Mouse (Mus musculus) layer of hippocampus, adult 9-10 months (tissue): Measurements from ENCODE around the gene Nrp1.

Experiments used
- DNase-seq: peaks from one replicate; pipeline ENCODE4 v3.0.0; 2022; ENCODE audit warnings: low spot score

Nrp1 gene

DNA sequence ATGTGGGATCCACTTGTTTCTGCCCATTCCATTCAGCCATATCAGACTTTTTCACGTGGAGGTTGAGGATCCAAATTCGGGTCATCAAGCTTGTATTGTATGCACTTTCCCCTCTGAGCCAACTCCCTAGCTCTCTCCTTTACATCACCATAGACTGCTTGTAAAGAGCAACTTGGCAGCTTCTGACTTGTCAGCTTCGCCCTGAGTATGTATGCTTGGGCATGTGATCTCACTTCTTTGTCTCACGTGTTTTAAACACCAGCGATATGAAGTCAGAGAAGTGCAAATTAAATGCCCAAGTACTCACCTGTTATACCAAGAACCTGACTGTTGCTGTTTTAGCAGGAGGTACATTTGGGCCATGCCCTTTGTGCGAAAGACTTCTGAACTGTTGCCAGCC lies 12.6 kb downstream of the Nrp1 start:
- no peak for DNase-seq

DNA sequence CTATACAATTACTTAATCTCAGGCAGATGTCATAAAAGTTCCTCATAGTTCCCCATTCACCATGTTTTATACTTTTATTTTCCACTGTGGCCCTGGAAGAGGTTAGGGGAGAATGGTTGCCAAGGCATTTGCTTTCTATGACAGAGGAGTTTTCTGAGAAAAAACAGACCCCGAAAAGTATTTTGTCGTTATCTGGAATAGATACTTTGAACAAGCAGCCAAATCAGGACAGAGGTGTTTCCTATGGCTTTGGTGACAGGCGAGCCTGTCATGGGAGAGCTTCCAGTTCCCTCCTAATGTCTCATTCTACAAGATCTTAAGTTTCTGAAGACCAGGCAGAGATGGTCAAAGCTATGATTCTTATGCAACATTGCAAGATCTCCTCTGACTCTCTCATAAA lies 13.4 kb downstream of the Nrp1 start:
- DNase-seq: no peak

DNA sequence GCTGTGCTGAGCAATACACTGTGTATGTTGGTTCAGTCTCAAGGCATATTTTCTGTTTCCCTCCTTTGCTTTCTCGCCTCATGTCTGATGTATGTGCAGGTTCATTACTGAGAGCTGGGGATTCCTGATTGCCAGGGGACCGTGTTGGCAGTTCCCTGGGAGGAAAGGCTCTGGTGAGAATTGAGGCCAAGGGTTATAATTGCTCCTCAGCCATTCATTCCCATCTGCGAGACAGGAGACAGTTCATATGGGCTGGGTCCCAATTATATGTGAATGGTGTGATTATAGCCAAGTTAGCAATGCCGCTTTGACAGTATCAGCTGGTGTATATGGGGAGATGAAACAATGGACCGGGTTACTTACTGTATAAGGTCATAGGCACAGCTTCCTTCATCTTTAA lies 14.3 kb downstream of the Nrp1 start:
- DNase-seq: no peak

DNA sequence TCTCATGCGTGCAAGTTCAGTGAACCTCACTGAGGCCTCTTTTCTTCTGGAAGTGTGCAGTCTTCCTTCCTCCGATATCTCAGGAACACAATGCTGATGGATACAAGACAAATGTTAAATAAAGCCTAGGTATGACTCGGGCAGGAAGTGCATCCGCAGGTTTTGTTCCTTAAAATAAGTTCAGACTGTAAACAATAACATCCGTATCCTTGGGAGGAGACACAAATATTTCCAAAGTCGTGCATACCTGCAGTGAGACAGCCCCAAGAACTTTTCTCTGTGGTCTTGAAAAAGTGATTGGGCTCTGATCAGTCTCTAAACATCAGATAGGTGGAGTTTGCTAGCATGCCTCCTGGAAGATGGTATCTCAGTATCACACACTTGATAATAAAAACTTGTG lies 15.0 kb downstream of the Nrp1 start:
- DNase-seq: no peak

DNA sequence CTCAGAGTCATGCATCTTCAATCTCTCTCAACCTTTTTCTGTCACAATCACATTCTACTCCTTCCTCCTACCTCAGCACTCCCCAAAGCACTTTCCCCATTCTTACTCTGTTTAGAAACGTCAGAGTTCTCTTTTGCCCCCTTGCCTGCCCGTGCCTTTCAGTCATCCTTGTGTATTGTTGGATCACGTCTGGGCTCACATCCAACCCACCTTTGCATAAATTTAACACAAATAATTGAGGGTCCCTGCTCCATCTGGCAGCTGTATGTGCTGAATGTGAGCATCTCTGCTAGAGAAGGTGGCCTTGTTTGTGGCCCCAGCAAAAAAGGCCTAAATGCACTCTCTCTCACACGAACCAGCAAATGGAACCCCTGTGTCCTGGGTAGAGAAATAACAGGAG lies 16.9 kb downstream of the Nrp1 start:
- DNase-seq: no peak

DNA sequence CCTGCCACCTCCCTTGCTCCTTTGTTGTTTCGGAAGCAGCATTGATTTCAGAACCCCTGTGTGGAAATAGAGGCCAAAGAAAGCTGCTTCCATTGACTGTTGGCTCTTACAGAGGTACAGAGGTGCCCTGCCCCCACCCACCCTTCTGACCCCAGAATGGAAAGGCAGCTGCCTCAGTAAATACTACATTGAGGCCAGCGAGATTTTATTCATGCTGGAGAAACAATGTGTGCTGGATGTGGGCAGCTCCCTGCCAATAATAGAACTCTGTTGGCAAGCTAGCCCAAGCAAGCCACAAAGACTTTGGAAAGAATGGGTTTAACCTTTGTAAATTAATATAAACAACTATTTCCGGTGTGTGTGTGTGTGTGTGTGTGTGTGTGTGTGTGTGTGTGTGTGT lies 24.8 kb downstream of the Nrp1 start:
- no peak for DNase-seq

DNA sequence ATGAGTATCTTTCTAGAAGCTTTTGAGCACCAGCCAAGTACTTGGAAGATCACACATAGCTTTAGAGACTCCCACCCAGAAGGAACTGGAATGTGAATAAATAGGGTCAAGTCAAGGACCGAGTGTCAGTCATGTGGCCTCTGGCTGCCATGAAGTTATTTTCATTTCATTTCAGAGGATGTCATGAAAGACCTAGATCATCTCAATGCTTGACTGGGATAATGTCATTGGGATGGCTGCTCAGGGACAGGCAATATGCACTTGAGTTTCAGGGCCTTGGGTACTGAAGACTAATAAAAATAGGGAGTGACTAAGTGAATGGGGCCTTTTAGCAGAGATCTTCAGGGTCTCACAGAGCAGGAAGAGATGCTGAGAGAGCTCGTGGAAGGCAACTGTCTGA lies 26.0 kb downstream of the Nrp1 start:
- DNase-seq: no peak

DNA sequence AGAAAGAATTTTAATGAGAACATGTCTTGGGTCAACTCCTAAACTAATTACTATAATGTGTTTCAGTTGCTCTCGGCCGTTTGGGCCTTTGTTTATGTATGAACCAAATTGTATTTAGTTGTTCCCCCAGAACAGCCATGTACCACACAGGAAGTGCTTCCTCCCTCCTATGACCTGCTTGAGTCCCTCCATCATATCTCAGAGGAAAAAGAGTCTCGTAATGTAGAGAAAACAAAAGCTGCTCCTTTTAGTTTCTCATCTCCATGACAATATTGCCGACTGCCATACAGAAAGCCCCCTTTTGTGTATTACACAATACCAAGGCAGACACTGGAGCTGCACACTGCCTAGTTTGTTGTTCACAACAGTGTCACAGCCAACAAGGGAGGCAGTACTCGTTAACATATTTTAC lies 26.5 kb downstream of the Nrp1 start:
- DNase-seq: no peak

DNA sequence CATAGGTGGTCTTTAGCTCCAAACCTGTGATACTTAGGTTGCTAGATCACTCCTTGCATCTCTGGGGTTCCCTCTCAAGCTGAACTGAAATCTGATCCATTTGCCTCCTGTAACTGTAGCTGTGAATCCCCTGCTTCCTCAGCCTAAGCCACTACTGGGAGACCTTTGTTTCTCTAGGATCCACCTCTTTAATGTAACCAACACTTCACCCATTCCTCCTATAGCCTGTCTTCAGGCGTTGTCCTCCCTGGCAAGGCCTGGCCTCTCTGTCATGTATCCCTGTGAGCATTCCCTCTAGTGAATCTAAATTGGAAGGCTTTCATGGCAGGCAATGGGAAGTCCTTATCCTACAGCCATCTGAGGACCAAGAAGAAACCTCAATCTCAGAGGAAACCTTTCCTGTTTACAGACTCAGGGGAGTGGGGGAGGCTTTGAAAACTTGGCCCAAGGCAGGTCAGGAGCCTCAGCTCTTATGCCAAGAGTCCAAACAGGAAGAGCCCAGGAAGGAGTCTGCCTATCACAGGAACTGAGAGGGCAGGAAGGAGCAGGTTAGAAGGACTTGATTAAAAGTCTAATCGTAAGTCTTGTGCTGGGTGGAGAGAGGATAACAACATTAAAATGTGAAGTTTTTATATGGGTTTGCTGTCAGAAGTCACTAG lies 28.7 kb downstream of the Nrp1 start:
- DNase-seq: no peak

DNA sequence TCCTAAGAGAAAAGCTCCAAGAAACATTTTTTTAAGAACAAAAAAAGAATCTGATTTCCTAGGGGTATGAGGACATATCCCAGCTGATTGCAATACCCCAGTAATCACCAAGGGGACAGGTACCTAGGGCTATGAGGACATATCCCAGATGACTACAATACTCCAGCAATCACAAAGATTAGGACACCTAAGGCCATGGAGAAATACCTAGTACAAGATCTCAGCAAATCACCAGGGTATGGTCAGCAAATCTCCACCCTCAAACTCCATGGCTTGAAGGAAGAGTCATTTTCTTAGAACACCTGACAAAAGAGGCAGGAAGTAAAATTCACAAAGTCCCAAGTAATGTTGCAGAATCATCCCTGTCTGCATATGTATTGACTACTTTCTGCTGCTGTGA lies 32.4 kb downstream of the Nrp1 start:
- DNase-seq: no peak

DNA sequence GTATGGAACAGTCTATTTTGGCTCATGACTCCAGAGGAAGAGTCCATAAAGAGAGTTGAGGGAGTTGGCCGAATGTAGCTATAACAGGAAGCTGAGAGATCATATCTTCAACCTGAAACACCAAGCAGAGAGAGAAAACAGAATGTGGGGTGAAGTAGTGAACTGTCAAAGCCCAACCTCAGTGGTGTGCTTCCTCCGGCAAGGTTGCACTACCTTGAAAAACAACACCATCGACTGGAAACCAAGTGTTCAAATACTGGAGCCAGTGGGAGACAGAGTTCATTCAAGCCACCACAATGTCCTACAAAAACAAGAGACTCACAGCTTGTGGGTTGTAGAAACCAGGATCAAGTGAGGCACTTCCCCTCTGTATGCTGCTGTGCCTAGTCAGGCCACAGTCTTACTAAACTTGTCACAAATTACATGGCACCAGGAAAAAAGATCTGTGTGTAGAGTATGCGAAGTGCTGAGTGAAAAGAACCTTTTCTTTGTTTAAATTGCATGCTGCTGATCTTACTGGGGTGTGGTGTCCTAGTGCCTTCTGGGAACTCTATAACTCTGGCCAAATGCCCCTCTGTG lies 32.9 kb downstream of the Nrp1 start:
- no peak for DNase-seq

DNA sequence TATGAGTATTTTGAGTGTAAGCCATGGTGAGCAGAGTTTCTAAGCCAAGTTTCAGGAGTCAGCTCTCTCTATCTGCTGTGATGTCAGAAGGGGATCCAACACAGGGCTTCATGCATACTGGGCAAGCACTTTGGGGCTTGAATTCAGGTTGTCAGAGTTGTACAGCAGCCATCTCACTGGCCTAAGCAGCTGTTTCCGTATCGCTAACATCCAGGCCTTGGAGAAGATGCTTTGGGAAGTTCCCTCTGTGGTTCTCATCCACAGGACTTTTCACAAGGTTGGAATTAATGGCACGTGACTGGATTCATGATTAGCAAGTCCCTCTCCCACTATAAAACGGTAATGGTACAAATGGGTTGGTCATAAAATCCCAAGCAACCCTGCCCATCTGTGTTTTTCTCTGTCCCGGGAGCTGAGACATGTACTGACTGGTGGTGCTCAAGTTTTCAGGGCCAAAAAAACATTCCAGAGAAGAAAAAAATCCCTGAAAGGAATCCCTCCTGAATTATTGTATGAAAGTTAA lies 36.3 kb downstream of the Nrp1 start:
- no peak for DNase-seq

DNA sequence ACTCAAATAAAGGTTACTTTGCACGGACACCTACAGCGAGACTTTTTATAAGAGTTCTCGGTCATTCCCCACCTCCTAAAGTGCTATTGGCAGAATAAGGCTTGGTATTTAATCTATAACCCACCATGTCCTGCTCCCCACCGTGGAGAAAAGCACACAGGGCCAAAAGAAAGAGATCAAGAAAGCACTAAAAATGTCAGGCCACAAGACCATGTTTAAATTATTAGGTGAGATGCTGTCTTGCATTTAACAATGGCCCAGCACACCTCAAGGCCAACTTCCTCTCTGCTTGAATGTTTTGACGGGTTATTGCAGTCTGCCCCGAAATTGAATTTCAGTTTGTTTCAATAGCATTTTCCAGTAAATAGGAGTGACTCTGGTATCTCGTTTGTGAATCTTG lies 38.6 kb downstream of the Nrp1 start:
- DNase-seq: no peak

DNA sequence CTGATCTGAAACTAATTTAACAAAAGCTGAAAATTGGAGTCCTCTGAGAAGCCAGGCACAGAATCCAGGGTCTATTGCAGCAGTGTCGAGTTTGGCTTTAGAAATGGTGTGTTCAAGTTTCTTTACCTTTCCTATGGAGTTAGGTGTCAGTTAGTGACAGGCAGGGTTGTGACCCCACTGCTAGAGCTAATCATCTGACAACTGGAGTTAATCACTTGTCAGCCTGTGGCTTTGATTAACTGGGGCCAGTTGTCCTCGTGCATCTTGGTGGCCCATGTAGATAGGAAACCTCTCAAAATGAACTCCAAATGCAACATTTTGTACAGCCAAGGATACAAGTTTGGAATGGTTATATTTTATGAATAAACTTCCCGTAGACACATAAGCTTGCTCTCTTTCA lies 39.0 kb downstream of the Nrp1 start:
- no peak for DNase-seq

DNA sequence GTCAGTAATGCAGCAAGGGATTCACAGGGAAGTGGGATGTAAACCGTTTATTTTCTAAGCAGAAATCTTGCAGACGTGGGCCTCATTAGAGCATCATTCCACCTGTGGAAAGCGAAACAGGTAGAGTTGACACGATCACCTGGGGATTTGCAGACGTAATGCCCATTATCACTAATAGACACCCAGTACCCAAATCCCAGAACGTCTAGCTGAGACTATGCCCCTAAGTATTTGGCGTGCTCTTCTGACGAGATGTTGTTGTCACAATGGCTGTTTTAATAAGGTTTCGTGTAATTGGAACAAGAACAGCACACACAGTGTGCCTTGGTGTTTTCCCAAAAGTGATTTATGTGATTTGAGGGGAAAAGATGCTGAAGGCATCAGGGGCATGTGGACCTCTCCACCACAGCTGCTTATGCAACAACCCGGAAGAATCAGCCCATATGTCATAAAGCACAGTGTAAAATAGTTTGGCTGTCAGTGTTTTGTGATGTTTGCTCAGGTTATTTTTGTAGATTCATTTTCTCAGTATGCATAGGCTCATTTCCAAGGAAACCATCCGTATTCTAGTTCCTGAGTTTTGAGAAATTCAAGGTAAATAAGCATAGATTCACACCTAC lies 40.2 kb downstream of the Nrp1 start:
- peak; percentile 26 for DNase-seq

DNA sequence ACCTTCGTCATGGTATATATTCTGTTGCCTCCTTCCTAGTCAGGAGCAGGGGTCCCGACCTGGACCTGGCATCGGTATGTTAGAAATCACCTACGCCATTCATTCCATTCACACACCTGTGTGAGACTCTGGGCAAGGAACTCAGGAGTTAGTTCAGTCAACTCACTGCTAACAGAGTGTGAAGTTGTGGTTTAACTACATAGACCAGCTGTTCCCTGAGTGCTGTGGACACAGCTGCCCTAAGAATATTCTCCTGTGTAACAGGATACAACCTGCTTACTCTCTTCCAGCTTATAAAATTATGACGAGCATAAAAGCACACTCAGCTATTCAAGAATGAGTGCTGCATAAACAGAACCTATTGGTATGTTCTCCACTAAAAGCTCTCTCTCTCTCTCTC lies 41.9 kb downstream of the Nrp1 start:
- no peak for DNase-seq

DNA sequence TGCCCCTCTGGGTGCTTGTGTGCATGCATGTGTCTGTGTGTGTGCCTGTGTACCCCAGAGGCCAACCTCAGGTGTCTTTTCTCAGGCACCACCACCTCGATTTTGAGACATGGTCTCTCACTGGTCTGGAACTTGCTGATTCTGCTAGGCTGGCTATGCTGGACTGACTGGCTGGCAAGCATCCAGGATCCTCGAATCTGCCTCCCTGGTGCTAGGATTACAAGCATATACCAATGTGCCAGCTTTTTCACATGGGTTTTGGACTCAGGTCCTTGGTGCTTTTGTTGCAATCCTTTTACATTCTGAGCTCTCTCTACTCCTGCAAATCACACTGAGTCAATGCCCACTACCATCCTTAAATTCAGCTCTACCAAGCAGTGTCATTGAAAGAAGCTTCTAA lies 46.5 kb downstream of the Nrp1 start:
- DNase-seq: no peak

DNA sequence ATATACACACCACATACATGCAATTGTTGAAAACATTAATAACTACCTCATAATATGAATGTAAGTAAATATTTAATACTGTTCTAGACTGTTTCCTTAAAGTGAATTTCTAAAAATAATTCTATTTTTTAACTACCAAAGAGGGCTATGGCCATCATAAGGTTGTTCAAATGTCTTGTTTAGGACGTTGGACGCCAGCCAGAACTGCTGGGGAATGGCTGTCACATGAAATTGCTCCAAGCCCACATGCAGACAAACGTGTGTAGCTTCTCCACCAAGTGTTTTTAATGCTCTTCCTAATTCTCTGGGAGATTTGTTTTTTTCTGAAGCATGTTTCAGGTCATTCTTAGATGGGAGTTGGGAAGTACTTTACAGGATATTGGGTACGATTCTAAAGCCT lies 55.0 kb downstream of the Nrp1 start:
- DNase-seq: no peak

DNA sequence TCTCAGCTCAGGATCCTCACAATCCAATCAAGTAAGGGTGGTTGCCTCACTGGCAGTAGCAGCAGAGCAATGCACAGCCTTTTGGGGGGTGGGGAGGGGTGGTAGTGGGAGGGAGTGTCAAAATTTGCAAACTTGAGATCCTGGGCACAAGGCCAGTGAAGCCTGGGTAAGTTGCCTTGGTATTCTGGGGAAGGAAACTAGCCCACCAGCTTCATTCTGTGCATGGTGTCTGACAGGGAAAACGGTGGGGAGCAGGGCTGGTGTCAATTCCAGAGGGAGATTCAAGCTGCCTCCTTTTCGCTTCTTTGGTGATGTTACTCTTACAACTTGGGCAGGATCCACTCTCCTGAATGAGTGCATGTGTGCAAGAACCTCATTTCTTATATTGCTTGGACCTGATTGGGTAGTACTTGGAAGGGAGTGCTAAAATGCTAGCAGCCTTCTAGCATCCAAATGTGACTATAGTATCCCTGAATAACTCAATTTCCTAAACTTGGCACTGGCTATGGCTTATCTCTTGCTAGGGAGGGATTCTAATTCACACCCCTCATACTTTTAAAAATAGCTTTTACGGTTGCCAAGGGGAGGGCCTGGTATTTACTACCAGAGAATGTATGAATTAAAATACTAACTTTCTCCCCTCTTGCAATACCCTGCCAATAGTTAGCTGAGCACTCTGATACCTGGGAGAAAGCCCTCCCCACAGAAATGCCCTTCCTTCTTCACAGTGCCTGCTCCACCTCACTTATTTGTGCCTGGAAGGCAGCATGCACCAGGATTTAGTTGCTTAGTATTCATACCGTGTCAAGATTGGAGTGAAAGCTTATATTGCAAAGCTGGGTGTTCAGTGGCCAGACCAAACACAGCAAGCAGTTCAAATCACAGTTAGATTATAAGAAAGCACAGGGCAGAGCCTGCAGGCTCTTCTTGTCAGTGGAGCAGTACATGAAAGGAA lies 57.6 kb downstream of the Nrp1 start:
- DNase-seq: no peak

DNA sequence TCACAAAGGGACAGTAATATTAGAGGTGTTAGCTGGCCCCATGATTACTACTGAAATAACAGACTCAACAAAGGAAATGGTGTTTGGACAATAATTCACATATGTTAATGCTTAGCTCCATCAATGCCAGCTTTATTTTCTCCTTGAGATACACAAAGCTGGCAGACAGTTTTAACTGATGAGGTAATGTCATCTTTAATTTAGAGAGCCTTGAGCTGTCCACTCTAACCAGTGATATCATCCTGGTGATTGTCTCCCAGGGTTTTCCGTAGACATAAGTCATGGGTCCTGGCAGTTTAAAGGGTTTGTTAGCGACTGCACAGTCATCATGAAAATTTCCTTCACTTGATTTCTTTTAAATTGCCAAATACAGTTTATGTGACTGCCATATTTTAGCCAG lies 58.5 kb downstream of the Nrp1 start:
- DNase-seq: no peak

DNA sequence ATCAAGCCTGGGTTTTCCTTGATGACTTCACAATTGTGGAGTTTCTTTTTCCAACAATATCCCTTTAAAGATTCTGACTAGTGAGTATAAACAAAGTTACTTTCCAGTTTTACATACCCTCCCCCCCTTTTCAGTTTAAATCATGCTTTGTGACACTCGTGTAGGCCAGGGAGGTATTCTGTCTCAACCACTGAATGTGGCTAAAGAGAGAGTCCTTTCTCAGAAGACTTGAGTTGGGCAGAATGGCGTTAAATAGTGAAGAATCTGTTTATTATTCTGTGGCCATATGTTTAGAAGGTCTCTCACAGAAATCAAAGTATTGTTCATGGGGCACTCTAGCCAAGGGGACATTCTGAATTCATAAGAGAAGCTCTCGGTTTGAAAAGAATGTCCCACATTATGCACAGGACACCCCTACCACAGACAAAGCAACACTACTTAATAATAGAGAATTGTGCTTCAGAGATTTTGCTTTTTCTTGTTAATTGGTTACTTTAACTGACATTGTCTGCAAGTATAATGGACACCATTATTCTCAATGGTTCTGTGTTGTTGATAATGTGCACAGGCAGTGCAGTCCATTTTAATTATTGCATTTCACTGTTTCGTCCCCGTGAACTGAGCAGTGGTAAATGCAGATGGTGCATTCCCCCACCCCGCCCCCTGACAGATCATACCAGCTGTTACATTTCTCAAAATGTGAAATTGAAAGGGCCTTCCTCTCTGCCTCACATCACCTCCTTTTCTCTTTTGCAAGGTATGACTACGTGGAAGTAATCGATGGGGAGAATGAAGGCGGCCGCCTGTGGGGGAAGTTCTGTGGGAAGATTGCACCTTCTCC lies 59.8 kb downstream of the Nrp1 start:
- DNase-seq: no peak

DNA sequence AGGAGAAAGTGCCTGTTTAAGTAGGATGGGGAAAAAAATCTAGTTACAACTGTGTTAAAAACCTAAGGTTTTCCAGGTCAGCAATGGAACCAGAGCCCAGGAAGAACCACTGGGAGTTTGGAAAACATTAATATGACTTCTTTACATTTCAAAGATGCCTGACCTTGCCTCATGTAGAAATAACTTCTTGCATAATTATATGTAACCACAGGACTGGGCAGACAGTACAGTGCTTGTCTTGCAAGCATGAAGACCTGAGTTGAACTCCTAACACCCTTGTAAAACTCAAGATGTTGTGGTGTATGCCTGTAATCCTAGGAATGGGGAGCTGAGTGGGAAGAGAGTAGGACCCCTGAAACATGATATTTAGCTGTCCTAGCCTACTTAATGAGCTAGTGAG lies 61.6 kb downstream of the Nrp1 start:
- no peak for DNase-seq
